Mouse (Mus musculus): ENCODE results near the gene Fhl2. TPM values are rescaled to one million over a fixed set of nuclear protein-coding genes. Genes with fewer than 3 reads are reported as not detected.

The Fhl2 gene
- polyA plus RNA-seq, 1 experiment from 2014 or later, result 126 TPM

DNA sequence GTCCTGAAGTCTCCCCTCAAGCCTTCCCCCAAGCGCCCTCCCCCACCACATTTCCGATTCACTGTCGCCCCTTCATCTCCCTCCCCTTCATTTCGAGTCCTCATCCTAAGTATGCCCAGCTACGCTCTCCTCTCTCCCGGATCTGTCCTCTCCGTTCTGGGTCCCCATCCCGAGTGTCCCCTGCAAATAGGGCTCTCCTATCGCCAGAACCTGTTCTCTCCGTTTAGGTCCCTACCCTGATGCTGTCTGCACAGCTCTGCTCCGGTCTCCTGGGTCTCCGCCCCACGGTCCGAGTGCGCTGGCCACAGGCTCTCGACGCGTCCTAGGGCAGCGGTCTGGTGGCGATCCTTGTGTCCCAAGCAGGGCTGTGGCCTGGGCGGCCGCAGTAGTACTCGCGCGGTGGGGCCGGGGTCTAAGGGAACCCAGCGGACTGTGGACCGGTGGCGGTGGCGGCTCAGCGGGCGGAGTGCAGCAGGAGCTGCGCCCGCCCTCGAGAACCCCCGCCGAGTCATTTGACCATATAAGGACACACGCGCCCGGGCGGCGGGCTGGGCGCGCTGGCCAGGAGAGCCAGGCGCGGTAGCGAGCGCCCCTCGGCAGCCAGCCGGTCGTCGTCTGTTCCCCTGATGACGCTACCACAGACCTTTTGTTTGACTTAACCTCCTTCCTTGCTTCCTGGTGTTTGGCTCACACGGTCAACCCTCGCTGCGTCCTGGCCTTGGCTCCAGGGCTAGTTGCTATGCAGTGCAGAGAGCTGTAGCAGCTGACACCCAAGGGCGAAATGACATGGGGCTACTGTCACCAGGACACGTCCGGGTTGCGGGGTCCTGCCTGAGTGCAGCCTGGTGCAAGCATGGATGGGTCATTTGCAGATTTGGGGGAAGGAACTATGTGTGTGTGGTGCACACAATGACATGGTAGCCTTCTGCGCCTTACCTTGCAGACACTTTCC, 33.0 kb downstream of the Fhl2 start:
- peaks cover 5% of the 10 kb centered on the region; the same call in 1 of the 2 replicates for H3K4me1 ChIP-seq (replicated peaks; ENCODE audit: control insufficient read depth, insufficient read depth)
- H3K9ac ChIP-seq (ENCODE audit: low read length), result peak overlapping the region; percentile 79
- peak; percentile 95 for ATAC-seq (ENCODE audit: low FRiP score, low TSS enrichment)
- TF ChIP-seq EP300 (optimal IDR thresholded peaks at IDR 0.05) (no peak), CTCF (IDR thresholded peaks at IDR 0.05; ENCODE audit: low read depth) (no peak)
- H3K4me3 ChIP-seq (ENCODE audit: low read depth, low read length), result peak overlapping the region; percentile 73
- 3% methylated on average over 61 of the region's 61 CpGs for WGBS
- DNase-seq (ENCODE audit: low spot score), result peak; percentile 90
- no peaks in the 10 kb centered on the region for H3K9me3 ChIP-seq (ENCODE audit: control insufficient read depth, low read length)
- peak overlapping the region; percentile 79 for H3K4me2 ChIP-seq (replicated peaks; ENCODE audit: low read depth)
- H3K36me3 ChIP-seq (ENCODE audit: control insufficient read depth, insufficient read depth, low read length), result no peaks in the 10 kb centered on the region; the same call in 1 of the 2 replicates
- H3K27ac ChIP-seq (replicated peaks), result peak overlapping the region; percentile 92
- H3K27me3 ChIP-seq (ENCODE audit: control insufficient read depth, insufficient read depth, low read length), result no peaks in the 10 kb centered on the region

DNA sequence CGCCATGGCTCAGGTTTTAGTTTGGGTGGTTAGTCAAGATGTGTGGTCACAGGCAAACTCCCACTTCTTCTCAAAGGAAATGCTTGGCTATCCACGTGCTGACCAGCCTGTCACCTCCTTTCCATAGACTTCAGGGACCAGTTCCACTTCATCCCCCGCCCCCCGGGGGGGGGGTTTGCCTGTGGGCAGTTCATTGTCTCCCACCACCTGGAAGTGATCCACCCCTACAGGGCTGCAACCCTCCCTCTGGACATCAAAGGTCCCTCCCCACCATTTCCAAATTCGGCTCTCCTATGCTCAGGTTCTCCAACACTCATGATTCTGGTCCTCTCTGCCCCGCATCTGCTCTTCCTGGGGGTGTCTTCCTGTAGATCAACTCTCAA, 33.7 kb downstream of the Fhl2 start:
- Histone ChIP-seq H3K9me3 (ENCODE audit: control insufficient read depth, low read length) (no peaks in the 10 kb centered on the region), H3K9ac (ENCODE audit: low read length) (peak overlapping the region; percentile 79), H3K4me1 (replicated peaks; ENCODE audit: control insufficient read depth, insufficient read depth) (peaks cover 5% of the 10 kb centered on the region; the same call in 1 of the 2 replicates), H3K4me2 (replicated peaks; ENCODE audit: low read depth) (peak overlapping the region; percentile 79), H3K27me3 (ENCODE audit: control insufficient read depth, insufficient read depth, low read length) (no peaks in the 10 kb centered on the region), H3K27ac (replicated peaks) (peak overlapping the region; percentile 92), H3K36me3 (ENCODE audit: control insufficient read depth, insufficient read depth, low read length) (no peaks in the 10 kb centered on the region; the same call in none of the 2 replicates), H3K4me3 (ENCODE audit: low read depth, low read length) (peak overlapping the region; percentile 73)
- 0% methylated on average over 5 of the region's 6 CpGs for WGBS
- ATAC-seq (ENCODE audit: low FRiP score, low TSS enrichment) (no peak), DNase-seq (ENCODE audit: low spot score) (peak; percentile 57)
- TF ChIP-seq EP300 (optimal IDR thresholded peaks at IDR 0.05) (no peak), CTCF (IDR thresholded peaks at IDR 0.05; ENCODE audit: low read depth) (no peak)

DNA sequence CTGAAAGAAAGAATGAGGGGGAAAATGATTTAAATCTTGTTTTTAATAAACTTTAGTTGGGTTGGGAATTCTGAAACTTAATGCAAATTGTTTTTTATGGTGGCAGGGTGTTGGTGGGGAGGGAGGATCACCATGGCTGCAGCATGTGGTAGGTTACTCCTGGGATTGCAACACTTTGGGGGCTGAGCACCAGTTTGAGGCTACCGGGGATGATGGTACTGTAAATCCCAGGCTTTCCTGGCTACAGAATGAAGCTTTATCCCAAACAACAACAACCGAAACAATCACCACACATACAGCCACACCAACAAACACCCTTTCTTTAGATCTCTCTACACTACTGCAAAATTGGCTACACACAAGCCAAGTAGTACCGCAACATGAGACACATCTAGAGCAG, 34.4 kb downstream of the Fhl2 start:
- Histone ChIP-seq H3K27ac (replicated peaks) (peak overlapping the region; percentile 92; the same call in 1 of the 2 replicates), H3K9me3 (ENCODE audit: control insufficient read depth, low read length) (no peaks in the 10 kb centered on the region), H3K4me3 (ENCODE audit: low read depth, low read length) (peak overlapping the region; percentile 73), H3K4me1 (replicated peaks; ENCODE audit: control insufficient read depth, insufficient read depth) (peaks cover 3% of the 10 kb centered on the region; the same call in 1 of the 2 replicates), H3K9ac (ENCODE audit: low read length) (peak overlapping the region; percentile 79; the same call in 1 of the 2 replicates), H3K27me3 (ENCODE audit: control insufficient read depth, insufficient read depth, low read length) (no peaks in the 10 kb centered on the region), H3K4me2 (replicated peaks; ENCODE audit: low read depth) (peak overlapping the region; percentile 79), H3K36me3 (ENCODE audit: control insufficient read depth, insufficient read depth, low read length) (no peaks in the 10 kb centered on the region; the same call in none of the 2 replicates)
- TF ChIP-seq CTCF (IDR thresholded peaks at IDR 0.05; ENCODE audit: low read depth) (no peak), EP300 (optimal IDR thresholded peaks at IDR 0.05) (no peak)
- ATAC-seq (ENCODE audit: low FRiP score, low TSS enrichment) (no peak), DNase-seq (ENCODE audit: low spot score) (no peak)
- WGBS, result 61% methylated on average over 3 of the region's 3 CpGs

DNA sequence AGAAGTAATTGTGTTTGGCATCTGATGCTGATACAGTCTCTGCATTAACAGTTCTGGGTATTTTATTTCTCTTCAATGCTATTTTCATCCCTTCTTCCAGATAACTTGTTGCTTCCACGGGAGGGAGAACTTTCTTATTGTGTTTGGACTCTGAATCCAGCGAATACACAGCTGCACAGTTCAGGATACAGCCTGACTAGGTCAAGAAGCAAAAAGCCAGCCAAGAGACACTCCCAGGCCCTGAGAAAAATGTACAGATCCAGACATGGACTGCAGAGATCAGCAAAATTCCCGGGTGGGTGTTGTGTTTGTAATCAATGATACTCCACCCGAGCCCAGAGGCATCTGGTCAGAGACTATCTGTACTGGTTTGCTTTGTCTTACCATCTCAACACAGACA, 37.4 kb downstream of the Fhl2 start:
- H3K27me3 ChIP-seq (ENCODE audit: control insufficient read depth, insufficient read depth, low read length), result no peaks in the 10 kb centered on the region
- 20% methylated on average over 4 of the region's 4 CpGs for WGBS
- H3K9ac ChIP-seq (ENCODE audit: low read length), result 0 out of 2 replicates have a peak overlapping the region, but pooled peaks have one; percentile 1
- no peak for DNase-seq (ENCODE audit: low spot score)
- peak overlapping the region; percentile 31 for H3K4me2 ChIP-seq (replicated peaks; ENCODE audit: low read depth)
- no peaks in the 10 kb centered on the region for H3K9me3 ChIP-seq (ENCODE audit: control insufficient read depth, low read length)
- TF ChIP-seq EP300 (optimal IDR thresholded peaks at IDR 0.05), result no peak
- TF ChIP-seq CTCF (IDR thresholded peaks at IDR 0.05; ENCODE audit: low read depth), result no peak
- no peaks in the 10 kb centered on the region; the same call in none of the 2 replicates for H3K36me3 ChIP-seq (ENCODE audit: control insufficient read depth, insufficient read depth, low read length)
- H3K4me1 ChIP-seq (replicated peaks; ENCODE audit: control insufficient read depth, insufficient read depth), result peaks cover 3% of the 10 kb centered on the region
- H3K27ac ChIP-seq (replicated peaks), result peak overlapping the region; percentile 53; the same call in 1 of the 2 replicates
- no peak for ATAC-seq (ENCODE audit: low FRiP score, low TSS enrichment)
- no peak overlapping the region for H3K4me3 ChIP-seq (ENCODE audit: low read depth, low read length)

DNA sequence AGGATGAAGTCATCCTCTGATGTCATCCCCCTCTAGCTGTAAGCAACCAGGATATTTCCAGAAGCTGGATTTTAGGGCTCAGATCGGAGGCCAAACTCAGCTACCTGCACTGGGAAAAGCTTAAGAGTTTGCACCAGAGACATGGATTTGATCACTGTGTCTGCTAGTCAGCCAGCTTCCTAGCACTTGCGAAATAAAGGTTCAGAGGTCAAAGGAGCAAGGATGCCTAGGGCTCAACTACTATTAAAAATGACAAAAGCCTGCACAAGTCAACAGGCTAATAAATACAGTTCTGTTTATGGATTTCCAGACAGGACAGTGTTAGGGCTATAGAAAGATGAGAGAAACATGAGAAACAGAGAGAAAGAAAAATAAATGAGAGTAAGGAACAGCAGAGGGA, 38.9 kb downstream of the Fhl2 start:
- no peaks in the 10 kb centered on the region for H3K9me3 ChIP-seq (ENCODE audit: control insufficient read depth, low read length)
- ATAC-seq (ENCODE audit: low FRiP score, low TSS enrichment) (no peak), DNase-seq (ENCODE audit: low spot score) (no peak)
- H3K9ac ChIP-seq (ENCODE audit: low read length), result no peak overlapping the region
- WGBS, result 80% methylated on average over 2 of the region's 2 CpGs
- H3K36me3 ChIP-seq (ENCODE audit: control insufficient read depth, insufficient read depth, low read length), result no peaks in the 10 kb centered on the region; the same call in none of the 2 replicates
- H3K27me3 ChIP-seq (ENCODE audit: control insufficient read depth, insufficient read depth, low read length), result no peaks in the 10 kb centered on the region
- no peak overlapping the region for H3K4me2 ChIP-seq (replicated peaks; ENCODE audit: low read depth)
- H3K27ac ChIP-seq (replicated peaks), result no peak overlapping the region
- peaks cover 6% of the 10 kb centered on the region for H3K4me1 ChIP-seq (replicated peaks; ENCODE audit: control insufficient read depth, insufficient read depth)
- H3K4me3 ChIP-seq (ENCODE audit: low read depth, low read length), result no peak overlapping the region
- TF ChIP-seq EP300 (optimal IDR thresholded peaks at IDR 0.05) (no peak), CTCF (IDR thresholded peaks at IDR 0.05; ENCODE audit: low read depth) (no peak)
